Mouse (Mus musculus) olfactory bulb, adult 2 months (tissue): ENCODE measurements around the gene Vgf.

Experiments used
- CTCF ChIP-seq: fragments of 200-500 bp; IDR thresholded peaks from 2 replicates; pipeline ENCODE4 v1.5.1; 2012; ENCODE audit warnings: low read depth, mild to moderate bottlenecking, low read length, moderate library complexity; ENCODE audit not compliant: insufficient read depth
- POLR2A ChIP-seq: fragments of 200-500 bp; IDR thresholded peaks from 2 replicates; pipeline ENCODE4 v1.6.1; 2012; ENCODE audit warnings: mild to moderate bottlenecking, low read depth, low read length, moderate library complexity; ENCODE audit not compliant: insufficient read depth

DNA sequence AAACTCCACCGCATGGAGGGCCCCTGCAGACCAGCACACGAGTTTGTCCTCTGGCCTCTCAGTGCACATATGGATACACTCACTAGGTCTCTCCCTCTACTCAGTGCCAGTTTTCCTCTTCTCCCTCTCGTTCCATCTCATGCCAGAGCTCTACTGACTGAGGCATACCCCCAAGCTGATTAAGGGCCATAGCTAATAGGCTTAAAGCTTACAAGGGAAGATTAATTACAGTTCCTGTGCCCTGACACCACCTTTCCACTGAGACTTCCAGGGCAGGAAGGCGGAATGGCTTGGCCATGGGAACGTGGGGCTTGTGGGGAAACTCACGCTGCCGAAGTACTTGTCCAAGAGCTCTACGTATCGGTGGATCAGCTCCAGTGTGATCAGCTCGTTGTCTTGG is 15.2 kb downstream of the Vgf start:
- no peak for TF ChIP-seq POLR2A
- TF ChIP-seq CTCF, result no peak
